Mouse (Mus musculus) kidney, adult 2 months (tissue): ENCODE measurements at regions not wholly inside any gene's neighbourhood (a gene's known extent, or its start where the extent isn't known, plus 50 kb on each side); places are given as distances from the start of the nearest gene placed in this dataset.

ENCODE experiments used
- CTCF ChIP-seq: fragments of 200-500 bp; conservative IDR thresholded peaks from 2 replicates; pipeline ENCODE4 v1.5.1; 2011; ENCODE audit warnings: low read depth, mild to moderate bottlenecking, control low read depth, low read length, moderate library complexity, mixed read lengths; ENCODE audit not compliant: insufficient read depth, insufficient read length
- POLR2A ChIP-seq: fragments of 200-500 bp; IDR thresholded peaks from one replicate; pipeline ENCODE4 v1.6.1; 2011; ENCODE audit warnings: low read depth, low read length, control low read depth

DNA sequence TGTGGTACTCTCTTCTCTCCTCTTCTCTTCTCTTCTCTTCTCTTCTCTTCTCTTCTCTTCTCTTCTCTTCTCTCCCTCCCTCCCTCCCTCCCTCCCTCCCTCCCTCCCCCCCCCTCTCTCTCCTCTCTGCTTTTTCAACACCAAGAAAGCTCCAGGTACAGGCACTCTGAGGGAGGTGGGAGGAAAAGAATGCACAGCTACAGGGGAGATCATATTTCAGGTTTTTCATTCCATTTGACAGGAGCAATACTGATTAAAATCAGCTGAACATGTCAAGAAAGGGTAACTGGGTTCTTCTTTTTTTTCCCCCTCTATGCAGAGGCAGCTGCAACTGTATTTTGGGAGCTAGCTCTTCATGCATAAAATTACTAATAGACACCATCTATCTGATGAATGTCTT is 368.8 kb upstream of the Rack1 start:
- TF ChIP-seq CTCF (no peak), POLR2A (no peak)
